Mouse (Mus musculus) embryo, embryonic 11 days (tissue): ENCODE results near the gene Tyw1.

Experiments
- DNase-seq: peaks from one replicate; pipeline ENCODE4 v3.0.0-alpha.2; 2015

The Tyw1 gene

DNA sequence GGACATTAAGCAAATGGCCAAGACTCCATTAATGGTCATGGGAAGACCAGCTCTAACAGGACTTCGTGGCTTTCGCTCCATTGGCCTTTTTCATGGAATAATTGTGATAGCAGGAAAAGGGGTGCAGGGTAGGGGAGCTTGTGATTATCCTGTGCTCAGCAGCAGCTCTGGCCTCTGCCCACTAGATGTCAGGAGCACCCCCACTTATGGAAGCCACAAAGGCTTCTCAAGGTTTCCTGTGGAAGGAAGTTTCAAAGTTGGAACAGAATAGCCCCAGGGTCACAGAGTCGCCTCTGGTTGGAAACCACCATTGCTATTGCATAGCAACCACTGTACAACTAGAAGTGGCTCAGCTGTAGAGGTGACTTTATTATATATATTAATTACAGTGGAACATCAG lies 65.1 kb downstream of the Tyw1 start:
- peak; percentile 39 for DNase-seq

DNA sequence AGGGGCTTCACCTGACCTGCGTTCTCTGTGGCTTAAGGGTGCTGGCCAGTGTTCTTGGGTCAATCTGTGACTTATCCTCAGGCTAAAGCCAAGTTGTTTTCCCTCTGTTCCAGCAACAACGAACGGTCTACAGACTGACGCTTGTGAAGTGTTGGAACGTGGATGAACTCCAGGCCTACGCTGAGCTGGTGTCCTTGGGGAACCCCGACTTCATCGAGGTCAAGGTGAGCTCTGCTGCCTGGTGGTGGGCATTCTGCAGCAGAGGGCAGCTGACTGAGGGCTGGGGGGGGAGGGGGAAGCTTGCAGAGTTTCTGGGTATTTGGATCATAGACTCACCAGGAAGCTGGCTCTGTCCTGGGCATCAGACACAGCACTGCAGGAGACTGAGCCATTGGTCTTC lies 70.1 kb downstream of the Tyw1 start:
- DNase-seq, result no peak

DNA sequence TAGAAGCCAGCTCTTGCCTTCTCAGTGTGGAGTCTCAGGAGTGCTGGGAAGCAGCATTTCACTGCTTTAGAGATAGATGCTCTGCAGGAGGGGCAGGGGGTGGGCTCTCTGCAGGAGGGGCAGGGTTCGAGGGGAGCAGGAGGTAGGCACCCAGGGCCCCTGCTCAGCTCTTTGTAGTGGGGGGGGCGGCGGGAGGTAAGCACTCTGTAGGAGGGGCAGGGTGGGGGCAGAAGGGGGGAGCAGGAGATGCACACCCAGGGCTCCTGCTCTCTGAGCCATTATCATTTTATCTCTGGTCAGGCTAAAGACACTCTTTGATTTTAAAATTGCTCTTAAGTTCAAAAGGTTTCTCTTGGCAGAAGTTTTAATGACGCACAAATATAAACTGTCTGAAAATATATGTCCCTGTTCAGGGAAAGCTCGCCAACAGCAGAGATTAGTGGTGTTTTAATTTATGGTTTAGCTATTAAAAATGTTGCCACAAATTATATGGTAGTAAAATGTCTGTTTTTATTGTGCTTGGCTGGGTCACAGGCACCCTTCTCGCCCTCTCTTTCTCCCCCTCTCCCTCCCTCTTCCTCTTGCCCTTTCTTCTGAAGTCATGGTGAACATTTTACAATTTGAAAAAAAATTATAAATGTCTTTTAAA lies 72.3 kb downstream of the Tyw1 start:
- DNase-seq, result no peak

DNA sequence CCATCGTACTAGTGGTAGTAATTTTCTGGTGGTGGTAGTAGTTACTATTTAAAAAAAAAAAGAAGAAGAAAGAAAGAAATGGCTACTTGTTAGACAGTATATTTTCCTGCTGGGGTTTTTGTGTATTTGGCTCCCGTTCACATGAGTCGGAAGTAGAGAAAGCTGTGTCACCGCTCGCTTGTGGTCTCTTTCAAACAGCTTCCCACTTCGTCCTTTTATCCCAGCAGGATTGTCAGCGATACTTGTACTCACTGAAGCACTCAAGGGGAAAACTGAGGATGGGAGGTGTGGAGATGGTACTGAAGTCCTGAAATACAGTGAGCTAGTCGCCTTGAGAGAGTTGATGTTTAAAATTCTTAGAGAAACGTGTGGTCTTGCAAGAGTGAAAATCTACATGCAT lies 72.9 kb downstream of the Tyw1 start:
- DNase-seq, result no peak

DNA sequence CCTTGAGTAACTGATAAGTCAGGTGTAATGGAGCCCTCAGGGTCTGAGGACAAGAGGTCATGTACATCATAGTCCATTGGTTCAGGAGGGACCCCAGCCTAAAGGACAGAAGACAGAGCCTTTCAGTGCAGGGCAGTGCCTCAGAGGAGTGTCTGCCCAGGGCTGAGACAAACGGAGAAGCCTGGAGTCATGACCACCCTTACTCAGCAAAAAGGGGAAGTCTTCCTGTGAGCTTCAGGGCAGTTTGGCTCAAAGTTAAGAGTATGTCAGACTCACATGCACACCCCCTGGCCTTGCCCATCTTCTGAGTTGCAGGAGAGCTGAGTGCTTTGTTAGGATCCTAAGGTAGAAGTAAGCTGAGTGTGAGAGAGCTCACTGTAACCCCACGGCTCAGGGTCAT lies 74.5 kb downstream of the Tyw1 start:
- no peak for DNase-seq

DNA sequence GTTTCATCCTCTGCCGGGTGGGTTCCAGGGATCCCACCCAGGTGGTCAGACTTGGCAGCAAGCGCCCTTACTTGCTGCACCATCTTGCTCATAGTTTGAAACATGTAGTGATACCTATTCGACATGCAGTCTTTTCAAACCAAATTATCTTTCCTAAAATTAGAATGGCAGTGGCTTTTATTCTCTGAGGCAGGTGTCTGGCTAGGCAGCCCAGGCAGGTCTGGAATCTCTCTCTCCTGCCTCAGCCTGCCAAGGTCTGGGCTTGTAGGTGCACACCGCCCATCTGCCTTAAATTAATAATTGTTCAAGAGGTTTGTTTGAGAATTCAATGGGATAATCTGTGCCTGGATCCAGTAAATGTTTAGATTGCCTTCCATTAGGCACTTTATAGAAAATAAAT lies 75.4 kb downstream of the Tyw1 start:
- no peak for DNase-seq

DNA sequence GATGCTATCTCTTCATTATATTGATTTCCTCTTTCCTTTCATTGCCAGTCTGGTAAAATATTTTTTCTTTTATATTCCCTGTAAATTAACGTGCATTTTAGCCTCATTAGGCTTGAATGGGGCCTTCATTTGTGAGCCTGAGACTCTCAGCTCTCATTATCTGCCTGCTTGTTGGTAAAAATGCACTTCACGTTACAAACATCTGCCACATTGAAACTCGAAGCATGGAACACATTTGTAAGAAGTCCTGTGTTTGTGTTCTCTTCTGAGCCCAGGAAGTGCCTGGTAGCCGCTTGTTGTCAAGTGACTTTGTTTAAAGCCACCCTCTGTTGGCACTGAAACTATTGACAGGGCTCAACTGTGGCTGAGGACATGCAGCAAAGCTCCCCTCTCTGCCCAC lies 75.8 kb downstream of the Tyw1 start:
- no peak for DNase-seq

DNA sequence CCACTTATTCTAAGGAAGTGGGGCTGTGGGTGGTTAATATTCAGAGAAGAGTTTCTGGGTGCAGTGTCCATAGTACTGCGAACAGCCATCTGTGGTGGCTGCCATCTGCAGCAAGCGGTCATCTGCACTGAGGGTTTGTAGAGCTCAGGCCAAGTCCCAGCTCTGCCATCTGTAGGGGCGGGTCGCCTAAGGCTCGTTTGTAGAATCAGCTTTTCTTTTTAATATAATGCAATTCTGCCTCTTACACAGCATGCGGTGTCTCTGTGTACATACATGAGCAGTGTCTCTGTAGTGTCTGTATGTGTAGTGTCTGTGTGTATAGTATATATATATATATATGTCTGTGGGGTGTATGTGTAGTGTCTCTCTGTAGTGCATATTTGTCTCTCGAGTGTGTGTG lies 78.1 kb downstream of the Tyw1 start:
- no peak for DNase-seq

DNA sequence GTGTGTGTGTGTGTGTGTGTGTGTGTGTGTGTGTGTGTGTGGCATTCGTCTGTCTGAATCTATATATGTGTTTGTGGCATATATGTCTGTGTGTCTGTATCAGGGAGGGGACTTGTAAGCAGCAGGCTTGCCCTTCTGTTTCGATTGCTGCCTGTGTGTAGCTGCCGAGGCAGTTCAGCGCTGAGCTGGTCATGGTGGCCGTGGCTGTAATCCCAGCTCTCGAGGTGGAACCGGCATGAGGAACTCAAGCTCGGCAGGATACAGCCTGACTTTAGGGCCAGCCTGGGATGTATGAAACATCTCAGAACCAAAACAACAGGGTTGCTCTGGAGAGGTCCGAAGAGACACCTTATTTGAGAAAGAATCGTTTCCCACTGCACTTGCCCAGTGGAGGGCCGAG lies 78.6 kb downstream of the Tyw1 start:
- DNase-seq, result no peak

DNA sequence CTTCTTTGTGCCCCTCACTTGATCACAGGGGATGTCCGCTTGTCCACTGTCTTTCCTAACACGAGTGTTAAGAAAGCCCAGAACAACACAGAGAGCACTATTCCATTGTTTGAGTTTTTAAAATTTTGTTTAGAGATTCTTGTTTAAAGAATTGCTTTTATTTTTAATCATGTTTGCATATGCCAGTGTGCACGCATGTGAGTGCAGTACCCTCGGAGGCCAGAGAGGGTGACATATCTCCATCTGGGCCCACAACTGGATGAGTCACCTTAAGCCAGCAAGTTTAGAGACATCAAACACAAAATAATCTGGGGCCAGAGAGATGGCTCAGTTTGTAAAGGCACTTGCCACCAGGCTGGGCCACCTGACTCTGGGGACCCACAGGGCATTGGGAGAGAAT lies 80.0 kb downstream of the Tyw1 start:
- no peak for DNase-seq

DNA sequence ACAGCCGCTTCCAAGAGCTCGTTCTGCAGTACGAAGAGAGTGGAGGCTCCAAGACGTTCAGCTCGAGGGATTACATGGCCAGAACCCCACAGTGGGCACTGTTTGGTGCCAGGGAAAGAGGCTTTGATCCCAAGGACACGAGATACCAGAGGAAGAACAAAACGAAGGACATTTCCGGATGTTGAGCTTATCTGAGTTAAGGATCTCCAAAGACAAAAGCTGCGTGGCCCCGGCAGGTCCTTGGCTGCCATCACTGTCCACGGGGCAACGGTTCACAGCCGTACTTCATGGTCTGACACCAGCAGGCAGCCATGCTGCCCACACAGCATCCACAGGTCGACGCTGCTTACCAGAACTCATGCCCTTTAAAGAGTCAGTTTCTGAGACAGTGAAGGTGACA lies 85.2 kb downstream of the Tyw1 start:
- no peak for DNase-seq

DNA sequence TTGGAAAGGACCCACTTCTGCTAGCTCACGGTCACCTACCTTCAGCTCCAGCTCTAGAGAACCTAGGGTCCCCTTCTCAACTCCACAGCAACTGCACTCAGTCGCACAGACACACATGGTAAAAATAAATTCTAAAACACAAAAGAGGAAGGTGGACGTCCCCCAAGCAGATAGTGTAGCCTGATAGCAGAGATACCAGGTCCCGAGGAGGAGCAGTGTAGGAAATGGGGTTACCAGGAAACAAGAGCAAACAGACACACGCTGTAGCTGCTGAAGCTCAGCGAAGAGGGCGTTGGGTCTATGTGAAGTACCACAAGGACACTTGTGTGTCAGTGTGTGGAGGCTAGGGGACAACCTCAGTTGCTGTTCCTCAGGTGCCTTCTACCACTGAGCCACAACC lies 89.6 kb downstream of the Tyw1 start:
- DNase-seq, result no peak

DNA sequence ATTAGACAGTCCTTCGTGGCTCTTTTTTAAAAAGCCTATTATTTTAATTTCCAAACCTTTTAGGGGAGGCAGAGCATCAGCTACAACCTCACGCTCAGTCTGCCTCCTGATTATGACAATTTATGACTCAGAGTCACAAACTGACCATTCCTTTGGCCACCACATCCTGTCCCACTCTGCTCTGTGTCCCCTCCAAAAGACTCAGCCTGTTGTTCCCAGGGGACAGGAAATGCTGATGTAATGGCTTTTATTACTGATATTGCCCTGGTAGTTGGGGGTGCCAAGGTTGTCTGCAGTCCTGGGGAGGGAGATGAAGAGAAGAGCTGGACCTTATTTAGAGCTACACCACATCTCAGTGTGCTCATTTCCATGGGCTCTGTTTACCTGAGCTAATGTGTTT lies 90.5 kb downstream of the Tyw1 start:
- DNase-seq, result no peak

DNA sequence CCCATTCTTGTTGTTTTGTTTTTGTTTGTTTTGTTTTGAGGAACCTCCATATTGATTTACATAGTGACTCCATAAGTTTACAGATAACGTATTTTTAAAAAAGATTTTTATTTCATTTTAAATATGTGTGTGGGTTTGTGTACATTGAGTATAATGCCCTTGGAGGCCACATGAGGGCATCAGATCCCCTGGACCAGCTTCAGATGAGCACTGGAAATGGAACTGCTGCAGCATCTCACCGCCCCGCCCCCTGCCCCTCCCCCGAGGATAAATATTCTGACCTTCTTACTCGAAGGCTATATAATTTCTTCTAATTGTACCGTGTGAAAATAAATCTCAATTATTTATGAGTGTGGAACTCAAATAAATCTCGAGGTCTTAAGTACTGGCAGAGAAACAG lies 99.8 kb downstream of the Tyw1 start:
- DNase-seq, result peak; percentile 16

DNA sequence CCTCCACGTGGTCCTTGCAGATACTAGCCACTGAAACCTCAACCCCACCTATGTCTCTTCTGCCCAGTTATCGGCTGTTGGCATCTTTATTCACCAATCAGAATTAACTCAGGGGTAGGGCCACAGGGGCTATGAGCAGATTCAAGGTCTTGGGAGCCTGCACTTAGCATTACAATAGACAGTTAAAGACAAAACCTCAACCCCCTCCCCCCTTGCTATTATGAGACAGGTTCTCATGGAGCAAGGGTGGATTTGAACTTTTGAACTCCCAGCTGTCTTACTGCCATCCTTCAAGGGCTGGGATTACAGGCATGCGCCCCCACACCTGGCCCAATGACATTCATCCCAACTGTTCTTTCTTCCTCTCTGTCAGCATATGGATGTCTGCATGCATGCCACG lies 107.7 kb downstream of the Tyw1 start:
- DNase-seq, result no peak

DNA sequence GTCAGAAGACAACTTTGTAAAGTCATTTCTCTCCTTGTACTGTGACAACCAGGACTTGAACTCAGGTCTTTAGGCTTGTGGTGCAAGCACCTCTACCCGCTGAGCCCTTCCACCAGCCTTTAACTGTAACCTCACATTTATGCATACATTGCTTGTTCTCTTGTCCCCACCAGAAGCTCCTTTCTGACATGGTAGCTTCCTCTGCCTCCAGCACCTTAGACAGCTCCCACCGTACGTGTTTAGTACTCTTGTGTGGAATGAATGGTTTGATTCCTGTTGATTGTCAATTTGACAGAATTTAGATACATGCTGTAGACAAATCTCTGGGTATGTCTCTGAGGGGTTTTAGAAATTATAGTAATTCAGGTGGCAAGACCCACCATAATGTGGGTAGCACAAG lies 108.4 kb downstream of the Tyw1 start:
- peak; percentile 53 for DNase-seq

DNA sequence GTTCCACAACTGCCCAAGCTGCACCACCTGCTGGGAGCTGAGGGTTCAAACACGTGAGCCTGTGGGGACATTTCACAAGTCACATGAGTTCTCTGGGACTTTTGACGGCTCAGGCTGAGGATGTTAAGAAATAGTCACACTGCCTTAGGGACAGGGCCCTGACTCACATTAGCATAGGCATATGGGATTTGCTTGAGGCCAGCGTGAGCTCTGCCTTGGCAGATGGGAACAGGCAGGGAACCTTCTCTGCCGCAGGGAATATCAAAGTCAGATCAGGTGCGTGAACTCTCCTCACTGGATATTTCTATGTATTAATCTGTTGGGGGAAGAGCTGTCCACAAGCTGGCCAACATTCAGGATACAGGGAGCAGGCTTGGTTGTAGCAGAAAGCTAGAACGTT lies 112.8 kb downstream of the Tyw1 start:
- no peak for DNase-seq

DNA sequence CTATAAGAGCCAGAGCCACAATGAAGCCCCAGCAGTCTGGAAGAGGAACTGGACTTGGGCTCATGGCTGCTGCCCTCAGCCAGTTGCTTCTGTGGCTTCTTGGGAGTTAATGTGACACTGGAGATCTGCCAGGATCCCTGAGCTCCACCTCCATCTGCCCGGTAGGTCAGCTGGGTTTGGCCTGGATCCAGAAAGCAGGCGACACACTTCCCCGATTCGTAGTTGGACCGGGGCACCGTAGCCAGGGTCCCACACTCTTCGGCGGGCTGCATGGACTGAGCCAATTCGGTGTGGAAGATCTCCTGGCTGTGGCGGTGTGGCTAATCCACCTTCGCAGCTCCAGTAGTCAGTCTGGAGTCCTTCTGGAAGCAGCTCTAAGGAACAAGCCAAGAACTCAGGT lies 113.8 kb downstream of the Tyw1 start, which contains the start of gene Caln1:
TSS of gene Caln1 (plus strand) at position 219 of the 400 bp plus-strand sequence.
- DNase-seq, result no peak

DNA sequence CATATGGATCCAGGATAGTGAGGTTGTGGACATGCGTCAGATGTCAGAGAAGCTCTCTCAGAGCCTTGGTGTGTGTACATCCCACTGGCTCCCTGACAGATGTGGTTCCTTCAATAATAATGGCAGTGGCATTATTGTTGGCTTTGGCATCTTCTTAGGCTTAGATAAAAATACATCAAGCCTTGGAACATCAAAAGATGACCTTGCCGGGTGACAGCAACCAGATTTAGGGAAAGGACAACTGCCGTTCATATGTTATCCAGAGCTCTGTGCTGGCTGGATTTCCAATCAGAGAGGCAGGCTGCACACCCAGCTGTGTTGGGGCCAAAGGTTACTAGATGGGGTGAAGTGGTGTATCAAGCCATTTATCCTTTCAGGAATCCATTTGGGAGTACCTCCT lies 120.0 kb downstream of the Tyw1 start:
- no peak for DNase-seq

DNA sequence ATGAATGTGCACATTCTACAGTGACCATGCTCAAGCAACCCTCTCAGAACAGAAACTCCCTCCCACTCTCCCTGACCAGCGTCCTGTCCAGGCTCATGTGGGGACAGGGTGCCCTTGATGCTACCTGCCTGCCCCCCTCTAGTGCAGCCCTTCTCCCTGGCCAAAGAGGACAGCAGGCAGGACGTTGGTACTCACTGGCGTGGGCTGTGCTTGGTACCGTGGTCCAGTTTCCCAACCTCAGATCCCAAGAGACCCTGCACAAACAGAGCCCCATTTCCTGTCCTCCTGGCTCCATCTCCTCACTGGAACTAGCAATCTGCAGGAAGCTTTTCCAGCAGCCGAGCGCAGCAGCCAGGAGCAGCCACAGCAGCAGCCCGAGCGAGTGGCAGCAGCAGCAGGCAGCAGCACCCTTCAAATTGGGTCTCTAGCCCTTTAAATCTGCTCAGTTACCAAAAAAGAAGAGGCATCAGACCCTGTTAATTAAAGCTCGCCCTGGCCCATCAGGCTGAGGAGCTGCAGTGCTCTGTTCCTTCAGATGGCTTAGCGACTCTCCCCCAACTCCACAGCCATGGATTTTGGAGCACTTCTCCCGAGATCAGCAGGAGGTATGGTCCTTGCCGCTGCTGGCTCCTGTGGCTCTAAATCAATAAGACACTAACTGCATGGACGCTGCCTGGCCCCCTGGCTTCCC lies 128.9 kb downstream of the Tyw1 start, which contains the start of gene A330070K13Rik:
TSS of gene A330070K13Rik (minus strand) at position 410 of the 691 bp plus-strand sequence.
- peak; percentile 43 for DNase-seq

DNA sequence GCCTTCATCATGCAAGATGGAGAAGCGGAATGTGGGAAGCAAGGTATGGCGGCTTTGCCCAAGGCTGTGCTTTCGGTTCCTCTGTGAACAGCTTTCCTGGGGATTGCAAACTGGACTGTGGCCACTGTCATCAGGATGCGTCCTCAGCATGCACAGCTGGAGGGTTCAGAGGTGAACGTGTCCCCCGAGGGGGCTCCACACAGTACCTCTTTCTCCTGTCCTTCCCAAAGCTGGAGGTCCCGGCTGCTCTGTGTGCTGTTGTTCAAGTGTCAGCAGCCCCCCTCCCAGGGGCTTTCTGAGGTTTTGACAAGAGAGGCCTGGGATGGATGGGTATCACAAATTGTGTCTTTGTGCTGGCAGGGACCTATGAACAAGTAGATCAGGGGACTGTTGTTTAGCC lies 131.0 kb downstream of the Tyw1 start:
- peak; percentile 31 for DNase-seq
